Mouse (Mus musculus) macrophage (primary cell): ENCODE data around the gene Pcyt1a. TPM values are rescaled to one million over a fixed set of nuclear protein-coding genes. Genes with fewer than 3 reads are reported as not detected.
"Not testable (repeated sequence)": the region's sequence is repeated elsewhere in the genome, so short reads cannot be mapped to it uniquely, and the experiment has no call there.

ENCODE experiments used
- H3K27ac ChIP-seq: fragments of 350-480 bp; formaldehyde crosslinking; 2 replicates; pipeline ENCODE4 v1.9.0; 2021
- H3K36me3 ChIP-seq: fragments of 350-480 bp; formaldehyde crosslinking; 2 replicates; pipeline ENCODE4 v1.9.0; 2021; ENCODE audit errors: inconsistent target
- H3K4me3 ChIP-seq: fragments of 350-480 bp; formaldehyde crosslinking; 2 replicates; pipeline ENCODE4 v1.9.0; 2021; ENCODE audit errors: inconsistent target
- H3K79me2 ChIP-seq: fragments of 350-480 bp; formaldehyde crosslinking; 2 replicates; pipeline ENCODE4 v1.9.0; 2021; ENCODE audit errors: inconsistent target
- WGBS: methylation state at CpG from one replicate; pipeline ENCODE4 v1.1.7; 2026; ENCODE audit warnings: inconsistent platforms; ENCODE audit not compliant: missing documents; 5-methylcytosine and 5-hydroxymethylcytosine counted together
- polyA plus RNA-seq: library from polyadenylated mRNA; stranded (reverse); fragments of 250-400 nt; gene quantifications from 3 replicates; pipeline ENCODE4 v1.2.4, GENCODE M21; 2018; ENCODE audit warnings: inconsistent platforms

The Pcyt1a gene
- polyA plus RNA-seq, 1 experiment from 2014 or later: 60.1 TPM

GRCm38 (mm10) chr16:32407730-32408129 is 23.0 kb upstream of the Pcyt1a start:
- Histone ChIP-seq H3K79me2 (no peaks in the 10 kb centered on the region), H3K36me3 (no peaks in the 10 kb centered on the region), H3K4me3 (no peak overlapping the region), H3K27ac (no peak overlapping the region)
- WGBS: 64% methylated on average over 10 of the region's 10 CpGs

DNA sequence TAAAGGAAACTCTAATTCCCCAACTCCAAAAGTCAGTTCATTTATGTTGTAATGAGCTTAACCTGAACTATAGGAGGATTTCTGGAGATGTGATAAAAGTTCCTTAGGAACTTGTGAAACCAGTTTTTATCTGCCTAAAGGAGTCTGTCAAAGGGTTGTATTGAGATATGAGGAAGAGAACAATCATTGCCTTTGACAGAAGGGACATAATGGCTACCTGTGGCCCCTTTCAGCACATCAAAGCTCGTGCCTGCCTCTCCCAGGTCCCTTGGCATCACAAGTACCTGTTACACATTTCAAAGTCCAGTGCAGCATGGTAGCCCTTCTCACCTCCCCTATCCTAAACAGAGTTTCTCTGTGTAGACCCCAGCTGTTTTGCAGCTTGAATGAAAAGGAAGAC is 13.3 kb upstream of the Pcyt1a start:
- H3K27ac ChIP-seq: no peak overlapping the region
- WGBS: 100% methylated on average over 1 of the region's 1 CpGs
- H3K79me2 ChIP-seq: peaks cover 11% of the 10 kb centered on the region; the same call in 1 of the 2 replicates
- no peaks in the 10 kb centered on the region for H3K36me3 ChIP-seq
- no peak overlapping the region for H3K4me3 ChIP-seq

GRCm38 (mm10) chr16:32419517-32420483 is 10.9 kb upstream of the Pcyt1a start, which contains the start of gene Tctex1d2:
Tctex1d2 (plus strand) TSS chr16:32419702.
- peak within 1 kb of the TSS; percentile 76 for H3K4me3 ChIP-seq
- peaks cover 11% of the 10 kb centered on the region; the same call in 1 of the 2 replicates for H3K79me2 ChIP-seq
- 2% methylated on average over 40 of the region's 45 CpGs for WGBS
- H3K36me3 ChIP-seq: no peaks in the 10 kb centered on the region
- H3K27ac ChIP-seq: peak within 1 kb of the TSS; percentile 78

- Histone ChIP-seq H3K27ac (no peak overlapping the region), H3K79me2 (peaks cover 18% of the 10 kb centered on the region), H3K36me3 (no peaks in the 10 kb centered on the region), H3K4me3 (no peak overlapping the region)
- WGBS: 97% methylated on average over 3 of the region's 3 CpGs
Observed at GRCm38 (mm10) chr16:32427506-32427905, 3.2 kb upstream of the Pcyt1a start.

DNA sequence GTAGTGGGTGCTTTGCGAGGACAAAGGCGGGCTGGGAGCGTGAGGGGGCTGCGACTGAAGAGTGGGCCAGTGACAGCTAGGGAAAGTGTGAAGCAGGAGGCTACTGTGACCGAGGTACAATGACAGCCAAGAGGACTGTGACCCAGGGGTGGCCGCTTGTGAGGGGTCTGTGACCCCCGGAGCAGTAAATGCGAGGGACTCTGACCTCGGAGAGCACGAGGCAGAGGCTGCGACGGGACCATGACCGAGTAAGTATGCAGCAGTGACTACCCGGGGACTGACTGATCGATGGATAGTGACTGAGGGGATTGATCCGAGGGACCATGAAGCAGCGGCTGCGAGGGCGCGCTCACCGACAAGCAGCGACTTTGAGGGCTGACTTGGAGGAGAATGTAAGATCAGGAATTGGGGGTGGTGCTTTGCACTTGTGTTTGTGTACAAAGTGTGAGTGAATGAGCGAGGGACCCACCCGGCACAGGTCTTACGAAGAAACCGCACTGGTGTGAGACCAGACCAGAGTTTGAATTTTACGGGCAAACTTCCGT is 398 bp downstream of the Pcyt1a start:
- peaks cover 54% of the 10 kb centered on the region for H3K79me2 ChIP-seq
- peak overlapping the region; percentile 99 for H3K4me3 ChIP-seq
- 1% methylated on average over 28 of the region's 28 CpGs for WGBS
- peak overlapping the region; percentile 87 for H3K27ac ChIP-seq
- no peaks in the 10 kb centered on the region for H3K36me3 ChIP-seq

DNA sequence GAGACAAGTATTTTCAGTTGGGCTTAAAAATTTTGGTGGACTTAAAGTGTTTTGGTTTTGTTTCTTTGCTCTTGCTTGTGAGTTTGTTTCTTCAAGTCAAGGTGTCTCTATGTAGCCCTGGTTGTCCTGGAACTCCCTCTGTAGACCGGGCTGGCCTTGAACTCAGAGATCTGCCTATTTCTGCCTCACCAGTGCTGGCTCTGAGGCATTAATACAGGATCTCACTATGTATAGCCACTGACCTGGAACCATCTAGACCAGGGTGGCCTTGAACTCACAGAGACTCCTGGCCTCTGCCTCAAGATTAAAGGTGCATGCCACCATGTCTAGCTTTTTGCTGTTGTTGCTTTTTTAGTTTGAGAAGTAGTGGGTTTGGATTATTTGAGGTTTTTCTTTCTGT is 1.2 kb downstream of the Pcyt1a start:
- H3K4me3 ChIP-seq: peak overlapping the region; percentile 99
- H3K79me2 ChIP-seq: peaks cover 62% of the 10 kb centered on the region
- 0 out of 2 replicates have a peak overlapping the region, but pooled peaks have one; percentile 1 for H3K27ac ChIP-seq
- H3K36me3 ChIP-seq: no peaks in the 10 kb centered on the region
- 90% methylated on average over 1 of the region's 1 CpGs for WGBS

GRCm38 (mm10) chr16:32433138-32433537 is 2.4 kb downstream of the Pcyt1a start:
- WGBS: 86% methylated on average over 2 of the region's 2 CpGs
- Histone ChIP-seq H3K4me3 (no peak overlapping the region), H3K79me2 (peaks cover 74% of the 10 kb centered on the region), H3K27ac (no peak overlapping the region), H3K36me3 (no peaks in the 10 kb centered on the region)

DNA sequence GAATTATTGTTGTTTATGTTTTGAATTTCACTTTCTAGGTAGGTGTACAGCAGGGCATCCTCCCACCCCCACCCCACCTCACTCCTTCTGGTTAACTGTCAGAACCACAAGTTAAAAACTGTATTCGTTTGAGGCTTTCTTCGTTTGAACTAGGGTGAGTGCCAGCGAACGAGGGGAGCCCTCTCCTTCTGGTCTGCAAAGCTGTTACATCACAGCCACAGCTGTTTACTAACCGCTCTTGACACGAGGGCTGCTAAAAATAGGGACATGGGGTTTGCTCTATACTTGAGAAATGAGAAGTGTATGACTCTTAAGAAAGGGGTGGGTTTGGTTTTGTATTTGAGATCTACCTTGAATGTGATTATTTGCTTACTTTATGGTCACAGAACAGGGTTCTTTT is 3.3 kb downstream of the Pcyt1a start:
- Histone ChIP-seq H3K36me3 (no peaks in the 10 kb centered on the region), H3K4me3 (no peak overlapping the region), H3K79me2 (peaks cover 83% of the 10 kb centered on the region), H3K27ac (peak overlapping the region; percentile 38)
- WGBS: 0% methylated on average over 6 of the region's 6 CpGs

GRCm38 (mm10) chr16:32434691-32435090 is 4.0 kb downstream of the Pcyt1a start:
- Histone ChIP-seq H3K36me3 (peaks cover 6% of the 10 kb centered on the region; the same call in 1 of the 2 replicates), H3K79me2 (peaks cover 90% of the 10 kb centered on the region), H3K4me3 (no peak overlapping the region), H3K27ac (peak overlapping the region; percentile 38)

GRCm38 (mm10) chr16:32436657-32437056 is 5.9 kb downstream of the Pcyt1a start:
- Histone ChIP-seq H3K4me3 (no peak overlapping the region), H3K27ac (no peak overlapping the region), H3K79me2 (peaks cover 100% of the 10 kb centered on the region), H3K36me3 (peaks cover 25% of the 10 kb centered on the region; the same call in 1 of the 2 replicates)
- WGBS: 8% methylated on average over 1 of the region's 1 CpGs

DNA sequence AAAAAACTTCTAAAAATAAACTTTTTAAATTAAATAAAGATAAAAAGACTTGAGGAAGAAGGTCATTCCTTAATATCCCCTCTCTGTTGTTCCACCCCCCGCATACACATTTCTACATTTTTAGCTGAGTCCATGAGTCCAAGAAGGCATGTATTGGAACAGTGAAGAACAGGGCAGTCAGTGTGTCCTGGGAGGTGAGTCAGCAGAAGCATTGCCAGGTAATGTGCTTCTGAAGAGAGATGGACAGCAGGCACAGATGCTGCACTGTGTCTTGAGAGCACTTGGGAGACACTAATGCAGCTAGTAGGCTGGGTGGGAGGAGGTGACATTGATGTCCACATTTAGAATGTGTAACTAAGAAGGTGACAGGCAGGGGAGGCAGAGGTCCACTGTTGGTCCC is 6.5 kb downstream of the Pcyt1a start:
- Histone ChIP-seq H3K79me2 (peaks cover 100% of the 10 kb centered on the region), H3K27ac (no peak overlapping the region), H3K4me3 (no peak overlapping the region), H3K36me3 (peaks cover 26% of the 10 kb centered on the region; the same call in 1 of the 2 replicates)
- 79% methylated on average over 1 of the region's 1 CpGs for WGBS

DNA sequence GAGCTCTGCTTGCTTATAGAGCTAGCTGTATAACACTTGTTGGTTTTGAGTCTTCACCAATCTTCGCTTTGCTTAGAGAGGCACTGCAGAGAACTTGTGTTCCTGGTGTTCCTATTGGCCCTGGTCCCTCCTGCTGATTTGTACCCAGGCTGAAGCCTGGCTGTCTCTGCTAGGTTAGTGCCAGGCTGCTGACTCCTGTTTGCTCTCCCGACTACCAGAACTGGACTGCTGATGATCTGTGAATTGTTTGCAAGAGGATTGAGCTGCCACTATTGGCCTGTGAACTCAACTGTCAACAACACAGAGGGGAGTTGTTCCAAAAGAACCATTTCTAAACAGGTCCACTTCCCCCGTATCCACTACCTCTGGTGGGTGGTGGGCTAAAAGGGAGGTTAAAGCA is 10.7 kb downstream of the Pcyt1a start:
- H3K4me3 ChIP-seq: no peak overlapping the region
- no peak overlapping the region for H3K27ac ChIP-seq
- peaks cover 26% of the 10 kb centered on the region; the same call in 1 of the 2 replicates for H3K36me3 ChIP-seq
- H3K79me2 ChIP-seq: peaks cover 100% of the 10 kb centered on the region
- WGBS: 95% methylated on average over 3 of the region's 3 CpGs

GRCm38 (mm10) chr16:32444615-32445014 is 13.9 kb downstream of the Pcyt1a start:
- H3K27ac ChIP-seq, H3K4me3 ChIP-seq: not testable (repeated sequence)
- peaks cover 21% of the 10 kb centered on the region; the same call in 1 of the 2 replicates for H3K36me3 ChIP-seq
- WGBS: 73% methylated on average over 3 of the region's 3 CpGs
- peaks cover 100% of the 10 kb centered on the region for H3K79me2 ChIP-seq

GRCm38 (mm10) chr16:32445558-32445957 is 14.8 kb downstream of the Pcyt1a start:
- Histone ChIP-seq H3K27ac (no peak overlapping the region), H3K4me3 (no peak overlapping the region)

More at GRCm38 (mm10) chr16:32445558-32445957, 14.8 kb downstream of the Pcyt1a start:
- 92% methylated on average over 1 of the region's 1 CpGs for WGBS
- H3K79me2 ChIP-seq: peaks cover 100% of the 10 kb centered on the region
- H3K36me3 ChIP-seq: peaks cover 12% of the 10 kb centered on the region; the same call in 1 of the 2 replicates
